Mouse (Mus musculus): ENCODE data around the gene Rreb1. TPM values are rescaled to one million over a fixed set of nuclear protein-coding genes. Genes with fewer than 3 reads are reported as not detected.

The Rreb1 gene
- polyA plus RNA-seq, 1 experiment, result 11.9 TPM

GRCm38 (mm10) chr13:37778594-37779231 is 513 bp downstream of the Rreb1 start:
- DNase-seq (ENCODE audit: low spot score), result peak; percentile 25

GRCm38 (mm10) chr13:37779251-37779667 is 1.1 kb downstream of the Rreb1 start:
- DNase-seq (ENCODE audit: low spot score), result no peak

GRCm38 (mm10) chr13:37781557-37781956 is 3.4 kb downstream of the Rreb1 start:
- no peak for DNase-seq (ENCODE audit: low spot score)

DNA sequence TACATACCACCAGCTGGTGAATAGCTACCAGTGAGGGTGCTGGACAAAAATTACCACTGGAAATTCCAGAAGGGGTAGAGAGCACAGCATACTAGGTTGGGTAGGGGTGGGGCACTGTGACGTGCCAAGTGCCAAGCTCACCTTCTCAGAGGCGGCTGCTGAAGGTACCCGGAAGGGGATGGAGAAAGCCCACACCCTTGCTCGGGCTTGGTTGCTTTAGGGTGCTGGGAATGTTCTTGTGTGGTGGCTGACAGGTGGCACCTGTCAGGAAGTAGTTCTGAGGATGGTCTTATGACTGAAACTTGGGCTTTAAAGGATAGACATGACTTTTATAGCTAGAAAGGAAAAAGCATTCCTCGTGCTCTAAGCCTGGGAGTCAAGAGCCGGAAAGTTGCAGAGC is 3.9 kb downstream of the Rreb1 start:
- no peak for DNase-seq (ENCODE audit: low spot score)

GRCm38 (mm10) chr13:37783676-37784075 is 5.5 kb downstream of the Rreb1 start:
- DNase-seq (ENCODE audit: low spot score), result no peak

GRCm38 (mm10) chr13:37784226-37784625 is 6.0 kb downstream of the Rreb1 start:
- no peak for DNase-seq (ENCODE audit: low spot score)

- DNase-seq (ENCODE audit: low spot score), result no peak
These were observed 14.6 kb downstream of the Rreb1 start for GRCm38 (mm10) chr13:37792739-37793336.

- no peak for DNase-seq (ENCODE audit: low spot score)
These were observed 20.6 kb downstream of the Rreb1 start for GRCm38 (mm10) chr13:37798811-37799210.

DNA sequence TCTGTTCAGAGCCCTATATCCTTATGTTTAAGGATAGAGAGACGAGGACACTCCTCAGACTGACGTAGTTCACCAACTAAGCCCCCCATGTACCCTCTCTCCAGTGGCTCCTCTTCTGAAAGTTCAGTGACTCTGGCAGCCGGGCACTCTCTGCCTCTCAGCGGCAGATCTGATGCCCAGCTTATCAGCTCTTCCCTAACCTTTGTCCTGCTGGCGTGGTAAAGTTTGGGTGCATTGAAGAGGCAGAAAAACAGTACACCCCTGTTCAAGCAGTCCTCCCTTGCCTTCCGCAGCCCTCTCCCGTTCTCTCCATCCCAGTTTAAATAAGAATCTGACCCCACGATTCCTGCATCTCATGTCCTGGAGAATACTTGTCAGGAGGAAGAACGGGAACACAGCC is 21.2 kb downstream of the Rreb1 start:
- DNase-seq (ENCODE audit: low spot score), result no peak

DNA sequence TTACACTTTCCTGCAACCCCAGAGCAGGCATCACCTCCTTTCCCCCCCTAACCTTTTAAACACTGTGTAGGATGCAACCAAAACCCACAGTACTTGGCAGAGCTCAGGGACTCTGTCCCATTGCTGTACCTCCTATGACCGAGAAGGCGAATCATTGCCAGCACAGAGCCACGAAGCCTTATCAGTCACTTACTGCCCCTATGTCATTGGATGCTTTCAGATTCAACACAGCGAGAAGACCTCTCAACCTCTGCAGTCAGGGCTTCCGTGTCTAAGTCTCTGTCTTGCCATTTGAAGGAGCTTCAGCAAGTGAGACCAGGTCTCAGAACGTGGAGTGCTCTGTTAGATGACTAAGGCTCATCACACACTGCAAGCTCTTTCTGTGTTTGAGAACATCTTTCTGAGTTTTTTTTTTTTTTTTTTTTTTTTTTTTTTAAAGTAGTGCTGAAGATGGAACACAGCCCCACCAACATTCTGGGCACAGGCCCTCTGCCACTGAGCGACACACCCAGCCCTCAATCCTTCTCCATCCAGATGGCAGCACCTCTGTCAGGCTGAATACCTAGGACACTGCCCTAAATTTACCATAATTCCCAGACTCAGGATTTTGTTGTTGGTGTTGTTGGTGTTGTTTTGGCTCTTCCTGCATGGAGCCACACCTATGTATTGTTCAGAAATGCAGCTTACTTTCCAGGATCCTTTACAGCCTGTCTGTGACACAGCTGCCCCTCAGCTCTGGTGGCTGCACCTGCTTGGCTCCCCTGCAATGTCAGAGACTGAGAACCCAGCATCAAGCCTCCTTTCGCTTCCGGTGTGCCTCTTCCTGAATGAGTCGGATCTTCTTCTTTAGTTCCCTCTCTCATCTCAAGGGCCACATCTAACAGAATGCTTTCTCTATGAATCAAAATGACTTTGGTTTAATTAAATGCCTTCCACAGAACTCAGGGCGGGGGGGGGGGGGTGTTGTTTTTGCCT is 23.2 kb downstream of the Rreb1 start:
- DNase-seq (ENCODE audit: low spot score), result no peak

DNA sequence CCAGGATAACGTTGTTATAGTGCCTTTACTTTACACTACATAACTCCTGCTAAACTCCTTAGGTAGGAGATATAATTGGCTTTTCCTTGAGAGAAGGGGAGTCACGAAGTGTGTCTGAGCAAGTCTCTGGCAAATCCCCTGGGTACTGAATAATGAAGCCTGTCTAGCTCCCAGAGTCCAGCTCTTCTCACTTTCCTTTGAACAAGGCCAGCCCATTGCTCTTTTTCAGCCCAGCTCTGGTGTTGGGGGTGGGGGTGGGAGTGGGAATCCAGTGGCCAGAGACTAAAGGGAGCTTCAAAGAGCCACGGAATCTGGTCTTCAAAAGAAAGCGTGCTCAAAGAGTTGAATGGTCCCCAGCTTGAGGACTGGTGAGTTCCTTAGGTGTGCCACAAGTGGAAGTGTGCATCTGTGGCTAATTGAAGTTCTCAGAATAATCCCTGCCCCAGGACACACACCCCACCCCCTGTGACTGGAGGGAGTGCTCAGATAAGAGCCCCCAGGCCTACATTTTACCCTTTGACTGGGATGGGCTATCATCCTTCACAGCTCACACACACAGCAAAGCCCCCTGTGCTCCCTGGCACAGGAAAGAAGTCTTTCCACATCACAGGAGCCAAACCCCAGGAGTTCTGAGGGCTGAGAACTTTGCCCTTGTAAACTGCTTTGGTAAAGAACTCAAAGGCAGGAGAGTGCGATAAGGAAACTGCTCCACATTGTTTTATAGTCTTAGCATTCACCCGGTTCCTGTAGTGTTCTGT is 24.2 kb downstream of the Rreb1 start:
- DNase-seq (ENCODE audit: low spot score), result no peak

GRCm38 (mm10) chr13:37803244-37803643 is 25.0 kb downstream of the Rreb1 start:
- DNase-seq (ENCODE audit: low spot score), result no peak

GRCm38 (mm10) chr13:37804023-37804422 is 25.8 kb downstream of the Rreb1 start:
- DNase-seq (ENCODE audit: low spot score), result no peak

- DNase-seq (ENCODE audit: low spot score), result no peak
These were observed 36.8 kb downstream of the Rreb1 start for GRCm38 (mm10) chr13:37815001-37815400.

- no peak for DNase-seq (ENCODE audit: low spot score)
These were observed 38.5 kb downstream of the Rreb1 start for GRCm38 (mm10) chr13:37816736-37817135.

GRCm38 (mm10) chr13:37821413-37821812 is 43.2 kb downstream of the Rreb1 start:
- DNase-seq (ENCODE audit: low spot score), result no peak

- no peak for DNase-seq (ENCODE audit: low spot score)
These were observed 46.2 kb downstream of the Rreb1 start for GRCm38 (mm10) chr13:37824331-37824920.

DNA sequence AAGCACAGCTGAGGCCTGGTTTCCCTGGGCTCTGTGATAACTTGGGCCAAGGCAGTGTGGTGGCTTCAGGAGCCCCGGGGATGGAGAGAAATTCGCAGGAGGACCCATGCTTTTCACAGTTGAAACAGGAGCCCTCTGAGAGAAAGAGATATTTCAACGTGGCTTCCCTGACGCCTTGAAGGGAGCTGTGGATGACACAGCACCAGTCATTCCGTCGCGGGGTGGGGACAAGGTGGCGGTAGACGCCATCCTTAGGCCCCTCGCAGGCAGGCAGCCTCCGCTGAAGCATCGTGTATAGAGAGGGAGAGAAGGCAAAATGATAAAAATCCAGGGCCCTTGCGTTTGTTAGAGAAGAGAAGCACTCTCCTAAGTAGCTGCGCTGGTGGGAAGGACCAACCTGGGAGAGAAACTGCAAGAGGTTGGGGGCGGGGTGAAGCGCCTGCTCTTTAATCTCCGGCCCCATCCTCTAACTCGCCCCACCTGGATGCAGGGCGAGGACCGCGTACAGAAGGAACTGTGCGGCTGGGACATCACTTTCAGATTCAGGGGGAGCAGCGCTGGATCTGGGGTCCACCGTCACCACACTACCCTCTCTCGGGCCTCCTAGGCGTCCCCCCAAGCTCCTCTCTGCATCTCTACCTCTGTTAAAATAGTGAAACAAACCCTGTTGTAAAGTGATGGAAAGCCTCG is 46.9 kb downstream of the Rreb1 start:
- no peak for DNase-seq (ENCODE audit: low spot score)

GRCm38 (mm10) chr13:37825646-37826280 is 47.6 kb downstream of the Rreb1 start:
- DNase-seq (ENCODE audit: low spot score), result peak; percentile 61

DNA sequence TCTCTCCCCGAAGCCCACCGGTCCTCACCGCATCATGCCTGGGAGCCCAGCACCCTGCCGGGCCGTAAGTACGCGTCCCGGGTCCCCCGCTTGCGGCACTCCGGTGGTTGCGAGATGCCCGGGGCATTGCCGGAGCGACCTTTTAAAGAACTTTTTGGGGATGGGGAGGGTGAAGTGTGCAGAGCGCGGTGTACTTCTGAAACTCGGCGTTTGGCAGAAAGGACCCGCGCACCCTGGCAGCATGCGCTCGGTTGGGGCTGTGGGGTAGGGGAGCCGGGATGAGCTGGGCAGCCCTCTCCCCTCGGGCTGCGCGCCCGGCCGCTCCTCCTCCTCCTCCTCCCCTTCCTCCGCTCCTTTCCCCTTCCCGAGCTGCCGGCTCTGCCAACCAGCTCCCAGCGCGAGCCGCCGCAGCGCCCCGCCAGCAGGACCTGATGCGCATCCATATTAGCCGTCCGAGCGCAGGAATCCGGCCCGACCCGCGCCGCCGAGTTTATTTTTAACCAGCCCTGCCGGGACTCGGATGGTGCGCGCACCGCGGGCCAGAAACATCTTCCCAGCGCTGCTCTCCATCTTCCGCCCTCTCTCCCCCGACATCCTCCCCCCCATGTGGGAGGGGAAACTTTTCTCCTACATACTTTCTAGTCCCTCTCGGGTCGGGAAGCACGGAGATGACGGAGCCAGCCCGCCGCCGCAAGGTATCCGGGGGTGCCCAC is 48.2 kb downstream of the Rreb1 start:
- DNase-seq (ENCODE audit: low spot score), result peak; percentile 70

Data from urinary bladder, adult 2 months (tissue).